7 mouse cellular contexts compared by ENCODE assay signal in genomic region chr3:97901586-97901985, GRCm38 (mm10). TPM values are rescaled to one million over a fixed set of nuclear protein-coding genes. Genes with fewer than 3 reads are reported as not detected.
DNase-seq lines count a peak whose midpoint lies in the region; ATAC-seq and TF ChIP-seq lines count a peak whose summit lies in the region.

No protein-coding gene starts in this region.

- H3K27me3 ChIP-seq in thymus, adult 2 months (ENCODE audit: control insufficient read depth, insufficient read depth, low read length), result no peaks in the 10 kb centered on the region
- H3K27me3 ChIP-seq in forebrain, embryonic 12.5 days, result no peaks in the 10 kb centered on the region
- no peaks in the 10 kb centered on the region for H3K27me3 ChIP-seq in liver, embryonic 15.5 days

- TF ChIP-seq CTCF in thymus, adult 2 months (IDR thresholded peaks at IDR 0.05; ENCODE audit: borderline replicate concordance, control insufficient read depth, extremely low read depth, insufficient read depth, low read length, poor library complexity), result no peak

- no peak for ATAC-seq in forebrain, embryonic 12.5 days (ENCODE audit: low FRiP score)
- ATAC-seq in liver, embryonic 15.5 days (ENCODE audit: insufficient read depth), result no peak

- no peaks in the 10 kb centered on the region for H3K9me3 ChIP-seq in forebrain, embryonic 12.5 days
- no peaks in the 10 kb centered on the region for H3K9me3 ChIP-seq in liver, embryonic 15.5 days (replicated peaks)

- TF ChIP-seq POLR2A in thymus, adult 2 months (IDR thresholded peaks at IDR 0.05; ENCODE audit: control insufficient read depth, extremely low read depth, insufficient read depth, low read length, poor library complexity), result no peak

- WGBS in thymus, adult 2 months, result 10% methylated on average over 5 of the region's 5 CpGs
- WGBS in forebrain, embryonic 12.5 days, result 29% methylated on average over 5 of the region's 5 CpGs
- 11% methylated on average over 5 of the region's 5 CpGs for WGBS in liver, embryonic 15.5 days (ENCODE audit: insufficient replicate concordance)

- H3K4me3 ChIP-seq in thymus, adult 2 months (ENCODE audit: control insufficient read depth, insufficient read depth, low read length), result peak overlapping the region; percentile 52
- peak overlapping the region; percentile 97 for H3K4me3 ChIP-seq in forebrain, embryonic 12.5 days (replicated peaks)
- peak overlapping the region; percentile 90 for H3K4me3 ChIP-seq in liver, embryonic 15.5 days (replicated peaks)

- H3K9ac ChIP-seq in forebrain, embryonic 12.5 days, result peak overlapping the region; percentile 90
- H3K9ac ChIP-seq in liver, embryonic 15.5 days, result peak overlapping the region; percentile 94

- H3K4me1 ChIP-seq in thymus, adult 2 months (replicated peaks; ENCODE audit: control insufficient read depth, insufficient read depth, low read length), result peaks cover 6% of the 10 kb centered on the region
- peaks cover 14% of the 10 kb centered on the region for H3K4me1 ChIP-seq in forebrain, embryonic 12.5 days
- H3K4me1 ChIP-seq in liver, embryonic 15.5 days (replicated peaks), result peaks cover 18% of the 10 kb centered on the region

- no peaks in the 10 kb centered on the region for H3K36me3 ChIP-seq in thymus, adult 2 months (ENCODE audit: control insufficient read depth, insufficient read depth, low read length)
- H3K36me3 ChIP-seq in forebrain, embryonic 12.5 days (replicated peaks), result no peaks in the 10 kb centered on the region
- H3K36me3 ChIP-seq in liver, embryonic 15.5 days (replicated peaks), result no peaks in the 10 kb centered on the region

- no peak overlapping the region for H3K27ac ChIP-seq in thymus, adult 2 months (ENCODE audit: control insufficient read depth, insufficient read depth, low read length)
- no peak overlapping the region for H3K27ac ChIP-seq in forebrain, embryonic 12.5 days
- H3K27ac ChIP-seq in liver, embryonic 15.5 days (replicated peaks), result 0 out of 2 replicates have a peak overlapping the region, but pooled peaks have one; percentile 59

- no peak for DNase-seq in thymus, adult 2 months
- no peak for DNase-seq in thymus, postnatal 10 days (ENCODE audit: low spot score in 2 of 2)
- DNase-seq in cerebellum, adult 9-10 months, result no peak
- DNase-seq in urinary bladder, postnatal 14 days (ENCODE audit: low spot score), result no peak
- no peak for DNase-seq in adrenal gland, postnatal 14 days

- peak overlapping the region; percentile 80 for H3K4me2 ChIP-seq in forebrain, embryonic 12.5 days
- H3K4me2 ChIP-seq in liver, embryonic 15.5 days, result peak overlapping the region; percentile 71

RNA-seq across cellular contexts. Expression of gene Sec22b, which starts 0.6 kb away (rescaled TPM):
- polyA plus RNA-seq in thymus, adult 2 months (2012; rRNA removed), result 35.2 and 36.6 TPM in 2 replicates
- 104 and 107 TPM in 2 replicates for polyA plus RNA-seq in forebrain, embryonic 12.5 days (2016; fragmentation: Nextera tagmentation; extraction: Ambion mirVana)
- polyA plus RNA-seq in liver, embryonic 15.5 days (2015; fragmentation: Nextera tagmentation; extraction: Ambion mirVana), result 57.9 and 61.2 TPM in 2 replicates
- 95.8 and 101 TPM in 2 replicates for total RNA-seq in adrenal gland, postnatal 14 days (2021)

RNA-seq across cellular contexts. Expression of gene Pde4dip, which starts 13.1 kb away (rescaled TPM):
- polyA plus RNA-seq in thymus, adult 2 months (2012; rRNA removed), result 18.7 and 56.2 TPM in 2 replicates
- polyA plus RNA-seq in forebrain, embryonic 12.5 days (2016; fragmentation: Nextera tagmentation; extraction: Ambion mirVana), result 35.7 and 39.3 TPM in 2 replicates
- polyA plus RNA-seq in liver, embryonic 15.5 days (2015; fragmentation: Nextera tagmentation; extraction: Ambion mirVana), result 9.6 and 10.3 TPM in 2 replicates
- 35.6 and 40.9 TPM in 2 replicates for total RNA-seq in adrenal gland, postnatal 14 days (2021)
